8 mouse cellular contexts compared by ENCODE assay signal in genomic region chr19:37559286-37560079, GRCm38 (mm10). TPM values are rescaled to one million over a fixed set of nuclear protein-coding genes. Genes with fewer than 3 reads are reported as not detected.
DNase-seq lines count a peak whose midpoint lies in the region; ATAC-seq lines count a peak whose summit lies in the region.

No protein-coding gene starts in this region.

- DNase-seq in layer of hippocampus, adult 11-12 months (ENCODE audit: low spot score): peak; percentile 29
- DNase-seq in layer of hippocampus, adult 9-11 months: no peak
- DNase-seq in brain, adult 2 months (ENCODE audit: low read depth, low spot score): peak; percentile 69
- DNase-seq in adrenal gland, adult 8-10 months: no peak
- no peak for DNase-seq in frontal cortex, postnatal 10 days (ENCODE audit: low spot score in 2 of 2)

- peaks cover 6% of the 10 kb centered on the region for H3K4me1 ChIP-seq in hindbrain, embryonic 12.5 days
- H3K4me1 ChIP-seq in limb, embryonic 15.5 days: peaks cover 6% of the 10 kb centered on the region; the same call in 1 of the 2 replicates
- peaks cover 7% of the 10 kb centered on the region; the same call in 1 of the 2 replicates for H3K4me1 ChIP-seq in neural tube, embryonic 12.5 days

- peak; percentile 54; the same call in 1 of the 2 replicates for ATAC-seq in hindbrain, embryonic 12.5 days (ENCODE audit: low FRiP score)
- ATAC-seq in limb, embryonic 15.5 days (ENCODE audit: insufficient number of reproducible peaks, low FRiP score, low TSS enrichment, low read depth): no peak
- no peak for ATAC-seq in neural tube, embryonic 12.5 days (ENCODE audit: low FRiP score, low read depth)

- H3K36me3 ChIP-seq in hindbrain, embryonic 12.5 days: no peaks in the 10 kb centered on the region
- H3K36me3 ChIP-seq in limb, embryonic 15.5 days: no peaks in the 10 kb centered on the region
- H3K36me3 ChIP-seq in neural tube, embryonic 12.5 days: no peaks in the 10 kb centered on the region

- WGBS in hindbrain, embryonic 12.5 days: 37% methylated on average over 9 of the region's 9 CpGs
- WGBS in limb, embryonic 15.5 days: 36% methylated on average over 9 of the region's 9 CpGs
- WGBS in neural tube, embryonic 12.5 days: 53% methylated on average over 9 of the region's 9 CpGs

- 0 out of 2 replicates have a peak overlapping the region, but pooled peaks have one; percentile 3 for H3K9ac ChIP-seq in hindbrain, embryonic 12.5 days
- H3K9ac ChIP-seq in limb, embryonic 15.5 days: no peak overlapping the region
- H3K9ac ChIP-seq in neural tube, embryonic 12.5 days: no peak overlapping the region

- H3K27me3 ChIP-seq in hindbrain, embryonic 12.5 days: 0 out of 2 replicates have a peak, but pooled peaks cover 2% of the 10 kb centered on the region
- no peaks in the 10 kb centered on the region for H3K27me3 ChIP-seq in limb, embryonic 15.5 days
- H3K27me3 ChIP-seq in neural tube, embryonic 12.5 days (replicated peaks): no peaks in the 10 kb centered on the region

- H3K27ac ChIP-seq in hindbrain, embryonic 12.5 days: no peak overlapping the region
- no peak overlapping the region for H3K27ac ChIP-seq in limb, embryonic 15.5 days
- no peak overlapping the region for H3K27ac ChIP-seq in neural tube, embryonic 12.5 days

- H3K9me3 ChIP-seq in hindbrain, embryonic 12.5 days (replicated peaks): no peaks in the 10 kb centered on the region
- H3K9me3 ChIP-seq in limb, embryonic 15.5 days: no peaks in the 10 kb centered on the region
- H3K9me3 ChIP-seq in neural tube, embryonic 12.5 days: no peaks in the 10 kb centered on the region

- no peak overlapping the region for H3K4me3 ChIP-seq in hindbrain, embryonic 12.5 days
- no peak overlapping the region for H3K4me3 ChIP-seq in limb, embryonic 15.5 days
- no peak overlapping the region for H3K4me3 ChIP-seq in neural tube, embryonic 12.5 days

- peak overlapping the region; percentile 33 for H3K4me2 ChIP-seq in hindbrain, embryonic 12.5 days (replicated peaks)
- H3K4me2 ChIP-seq in limb, embryonic 15.5 days: 0 out of 2 replicates have a peak overlapping the region, but pooled peaks have one; percentile 7
- H3K4me2 ChIP-seq in neural tube, embryonic 12.5 days (replicated peaks): peak overlapping the region; percentile 26; the same call in 1 of the 2 replicates

RNA-seq across cellular contexts. Expression of gene Exoc6, which starts 9.3 kb away (rescaled TPM):
- polyA plus RNA-seq in hindbrain, embryonic 12.5 days (2016; fragmentation: Nextera tagmentation; extraction: Ambion mirVana): 9.5 and 10.3 TPM in 2 replicates
- polyA plus RNA-seq in limb, embryonic 15.5 days (2015; fragmentation: Nextera tagmentation; extraction: Ambion mirVana): 7.9 and 10.0 TPM in 2 replicates
- 11.8 and 13.5 TPM in 2 replicates for polyA plus RNA-seq in neural tube, embryonic 12.5 days (2016; fragmentation: Nextera tagmentation; extraction: Ambion mirVana)
- total RNA-seq in adrenal gland, adult 8-10 months (2022): 10 to 100 TPM; 18.7 to 26.7 (median 22.0) TPM

Comparison
In these comparisons a context has a peak if more than half of its experiments do, and no peak if none do; other contexts are left out.
1. DNase-seq: peak in layer of hippocampus, adult 11-12 months (single experiment) and brain, adult 2 months (single experiment); none in layer of hippocampus, adult 9-11 months (single experiment), adrenal gland, adult 8-10 months (single experiment) and frontal cortex, postnatal 10 days (0 of 2).
2. Peak in every context shown above with its lines, with median percentiles within 50 percentile points of each other: H3K4me2 ChIP-seq.